Mouse (Mus musculus) spleen, adult 2 months (tissue): Measurements from ENCODE around the gene Cmya5. TPM values are rescaled to one million over a fixed set of nuclear protein-coding genes. Genes with fewer than 3 reads are reported as not detected.

Source experiments
- DNase-seq, 2 experiments: peaks; one replicate each; pipeline versions ENCODE4 v3.0.0 to v3.0.0-alpha.2; 2012 to 2021; ENCODE audit warnings: low spot score in 2 of 2, low read depth in 1 of 2
- H3K27ac ChIP-seq: fragments of 200-500 bp; 2 replicates; pipeline ENCODE4 v1.5.1; 2012; ENCODE audit warnings: low read length, inconsistent platforms; ENCODE audit not compliant: insufficient read depth
- H3K27me3 ChIP-seq: fragments of 200-500 bp; 2 replicates; pipeline ENCODE4 v1.6.1; 2012; ENCODE audit warnings: mild to moderate bottlenecking, moderate library complexity, low read length, inconsistent platforms; ENCODE audit not compliant: control insufficient read depth, insufficient read depth
- H3K36me3 ChIP-seq: fragments of 200-500 bp; 2 replicates; pipeline ENCODE4 v1.6.1; 2012; ENCODE audit warnings: mild to moderate bottlenecking, low read length, inconsistent platforms; ENCODE audit not compliant: control insufficient read depth, insufficient read depth
- H3K4me1 ChIP-seq: fragments of 200-500 bp; 2 replicates; pipeline ENCODE4 v1.6.1; 2011; ENCODE audit warnings: inconsistent platforms; ENCODE audit not compliant: control insufficient read depth, insufficient read depth, insufficient read length
- H3K4me3 ChIP-seq: fragments of 200-500 bp; 2 replicates; pipeline ENCODE4 v1.5.1; 2011; ENCODE audit warnings: mild to moderate bottlenecking, inconsistent platforms; ENCODE audit not compliant: insufficient read depth, insufficient read length; ENCODE audit errors: extremely low read depth
- CTCF ChIP-seq: fragments of 200-500 bp; IDR thresholded peaks from 2 replicates; pipeline ENCODE4 v1.5.1; 2011; ENCODE audit warnings: mild to moderate bottlenecking, inconsistent platforms; ENCODE audit not compliant: insufficient read depth, insufficient read length, insufficient replicate concordance; ENCODE audit errors: extremely low read depth
- POLR2A ChIP-seq: fragments of 200-500 bp; IDR thresholded peaks from 2 replicates; pipeline ENCODE4 v1.6.1; 2011; ENCODE audit warnings: low read depth, low read length, inconsistent platforms
- WGBS: fragments of 180-500 bp; shearing (Covaris S2); methylation state at CpG from one replicate; pipeline ENCODE4 v1.1.7; 2018; 5-methylcytosine and 5-hydroxymethylcytosine counted together
- polyA plus RNA-seq: library from polyadenylated mRNA; depleted of rRNA; stranded (reverse); fragments of >200 nt; gene quantifications from 2 replicates; pipeline ENCODE4 v1.2.3, GENCODE M21; 2012

Cmya5 gene
- polyA plus RNA-seq, 1 experiment, result 0.13 TPM

DNA sequence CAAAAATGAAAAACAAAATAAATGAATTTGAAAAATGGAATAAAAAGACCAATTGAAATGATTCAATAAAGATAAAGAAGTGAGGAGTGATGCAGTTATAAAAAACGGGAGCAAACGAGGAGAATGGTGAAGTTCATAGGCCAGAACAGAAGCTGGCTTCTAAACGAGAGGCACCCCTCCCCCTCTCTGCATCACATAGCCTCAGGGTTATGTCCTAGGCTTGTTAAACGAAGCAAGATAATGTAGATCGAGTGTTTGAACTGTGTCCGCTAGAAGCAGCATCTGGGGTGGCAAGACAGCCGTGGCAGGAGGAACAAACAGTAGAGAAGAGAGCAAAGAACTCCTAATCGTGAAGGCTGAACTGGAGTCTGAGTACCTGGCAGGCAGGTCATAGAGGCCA is 74.1 kb downstream of the Cmya5 start:
- Histone ChIP-seq H3K27ac (no peak overlapping the region), H3K4me1 (no peaks in the 10 kb centered on the region; the same call in 1 of the 2 replicates), H3K36me3 (no peaks in the 10 kb centered on the region), H3K4me3 (no peak overlapping the region), H3K27me3 (no peaks in the 10 kb centered on the region)
- no peak for DNase-seq
- no peak for TF ChIP-seq CTCF
- TF ChIP-seq POLR2A, result no peak
- WGBS, result 81% methylated on average over 8 of the region's 8 CpGs

DNA sequence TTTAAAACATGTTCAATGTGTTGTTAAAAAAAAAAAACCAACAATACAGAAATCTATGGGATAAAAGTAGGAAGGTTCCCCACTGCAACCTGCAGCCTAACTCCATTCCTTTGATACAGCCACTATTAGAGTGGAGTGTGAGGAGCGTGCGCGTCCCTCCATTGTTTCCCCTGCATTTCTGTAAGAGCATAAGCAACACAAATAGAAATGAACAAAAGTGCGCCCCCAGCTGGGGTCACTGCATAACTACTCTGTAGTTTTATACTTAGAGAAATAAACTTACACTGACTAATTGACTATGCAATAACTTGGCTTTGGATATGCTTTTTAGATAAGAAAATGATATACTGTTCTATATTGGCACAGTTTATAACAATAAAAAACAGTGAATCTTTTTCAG is 75.0 kb downstream of the Cmya5 start:
- Histone ChIP-seq H3K36me3 (no peaks in the 10 kb centered on the region), H3K27ac (no peak overlapping the region), H3K27me3 (no peaks in the 10 kb centered on the region), H3K4me1 (no peaks in the 10 kb centered on the region; the same call in 1 of the 2 replicates), H3K4me3 (no peak overlapping the region)
- WGBS, result 78% methylated on average over 4 of the region's 4 CpGs
- no peak for DNase-seq
- TF ChIP-seq POLR2A (no peak), CTCF (no peak)

GRCm38 (mm10) chr13:93068353-93068752 is 76.2 kb downstream of the Cmya5 start:
- Histone ChIP-seq H3K27ac (no peak overlapping the region), H3K27me3 (no peaks in the 10 kb centered on the region), H3K4me1 (no peaks in the 10 kb centered on the region; the same call in 1 of the 2 replicates), H3K4me3 (no peak overlapping the region), H3K36me3 (no peaks in the 10 kb centered on the region)
- DNase-seq, result no peak
- TF ChIP-seq CTCF, result no peak
- TF ChIP-seq POLR2A, result no peak
- WGBS, result 93% methylated on average over 6 of the region's 6 CpGs

DNA sequence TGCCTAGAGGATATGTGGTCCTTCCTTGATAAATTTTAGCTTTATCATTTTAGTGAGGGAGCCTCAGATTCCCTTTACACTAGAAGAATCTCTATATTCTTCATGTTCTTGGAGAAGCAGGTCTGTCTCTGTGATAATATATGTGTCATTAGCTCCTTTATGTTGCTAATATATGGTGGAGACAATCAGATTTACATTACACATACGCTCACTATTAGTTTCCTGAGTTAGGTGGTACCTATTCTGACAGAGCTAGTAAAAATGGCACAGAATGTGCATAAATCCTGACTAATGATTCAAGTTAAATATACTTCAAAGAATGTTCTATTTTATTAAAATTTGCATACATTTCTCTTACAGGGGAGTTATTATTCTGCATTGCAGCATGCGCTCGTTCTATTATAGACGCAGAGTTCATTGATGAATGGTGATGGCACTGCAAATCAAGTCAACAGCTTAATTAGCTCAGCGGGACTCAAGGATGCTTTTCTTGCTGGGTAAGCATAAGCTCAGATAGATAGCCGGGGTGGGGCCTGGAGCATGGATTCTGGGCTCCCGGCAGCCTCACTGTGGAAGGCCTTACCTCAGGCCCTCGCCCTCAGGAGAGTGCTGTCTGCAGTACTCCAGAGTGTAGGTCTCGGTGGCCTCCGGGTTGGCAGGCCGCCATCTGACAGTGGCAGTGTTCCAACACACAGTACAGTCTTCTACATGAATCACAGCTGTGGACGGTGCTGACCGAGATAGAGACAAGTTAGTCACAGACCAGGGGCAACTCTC is 81.5 kb downstream of the Cmya5 start:
- Histone ChIP-seq H3K27ac (no peak overlapping the region), H3K4me3 (no peak overlapping the region), H3K36me3 (no peaks in the 10 kb centered on the region), H3K27me3 (no peaks in the 10 kb centered on the region), H3K4me1 (no peaks in the 10 kb centered on the region)
- WGBS, result 77% methylated on average over 13 of the region's 13 CpGs
- no peak for TF ChIP-seq POLR2A
- TF ChIP-seq CTCF, result no peak
- DNase-seq, result no peak

DNA sequence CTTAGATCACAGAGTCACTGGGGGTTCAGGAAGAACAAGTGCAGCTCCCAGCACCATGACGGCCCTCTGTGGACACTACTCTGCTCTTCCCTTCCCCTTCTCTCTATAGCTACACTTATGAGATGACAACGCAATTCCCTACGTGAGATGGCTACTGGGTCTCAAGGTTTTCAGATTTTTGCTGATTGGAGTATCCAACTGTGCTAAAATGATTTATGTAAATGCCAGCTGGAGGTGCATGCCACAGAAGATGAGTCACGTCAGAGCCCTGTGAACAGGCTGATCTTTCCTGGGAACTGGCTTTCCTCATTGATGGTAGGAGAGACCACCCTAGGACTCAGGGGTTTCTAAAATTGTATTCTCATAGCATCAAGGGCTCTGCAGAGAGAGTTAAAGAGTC is 83.2 kb downstream of the Cmya5 start:
- Histone ChIP-seq H3K4me3 (no peak overlapping the region), H3K27ac (no peak overlapping the region), H3K4me1 (no peaks in the 10 kb centered on the region), H3K36me3 (no peaks in the 10 kb centered on the region), H3K27me3 (no peaks in the 10 kb centered on the region)
- TF ChIP-seq CTCF (no peak), POLR2A (no peak)
- WGBS, result 84% methylated on average over 4 of the region's 4 CpGs
- no peak for DNase-seq

DNA sequence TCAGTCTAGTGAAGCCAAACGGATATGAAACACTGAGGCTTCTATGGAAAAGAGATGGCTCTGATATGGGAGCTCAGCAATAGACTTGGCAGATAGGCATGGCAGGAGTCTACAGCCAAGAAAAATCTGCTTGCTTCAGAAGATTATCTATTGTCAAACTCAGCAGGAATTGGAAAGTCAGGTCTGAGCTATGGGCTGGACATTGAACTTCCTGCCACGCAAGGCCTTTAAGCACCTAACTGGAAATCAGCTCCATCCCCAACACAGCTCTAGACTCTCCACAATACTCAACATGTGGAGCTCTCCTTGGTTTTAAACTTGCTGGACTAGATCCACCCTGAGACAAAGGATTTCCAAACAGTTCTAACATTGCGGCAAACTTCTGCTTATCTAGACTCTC is 84.1 kb downstream of the Cmya5 start:
- H3K4me1 ChIP-seq, result no peaks in the 10 kb centered on the region
- no peak for DNase-seq
- no peak for TF ChIP-seq POLR2A
- TF ChIP-seq CTCF, result no peak
- no peaks in the 10 kb centered on the region for H3K27me3 ChIP-seq
- WGBS, result 91% methylated on average over 3 of the region's 3 CpGs
- H3K4me3 ChIP-seq, result no peak overlapping the region
- H3K27ac ChIP-seq, result no peak overlapping the region
- no peaks in the 10 kb centered on the region for H3K36me3 ChIP-seq

DNA sequence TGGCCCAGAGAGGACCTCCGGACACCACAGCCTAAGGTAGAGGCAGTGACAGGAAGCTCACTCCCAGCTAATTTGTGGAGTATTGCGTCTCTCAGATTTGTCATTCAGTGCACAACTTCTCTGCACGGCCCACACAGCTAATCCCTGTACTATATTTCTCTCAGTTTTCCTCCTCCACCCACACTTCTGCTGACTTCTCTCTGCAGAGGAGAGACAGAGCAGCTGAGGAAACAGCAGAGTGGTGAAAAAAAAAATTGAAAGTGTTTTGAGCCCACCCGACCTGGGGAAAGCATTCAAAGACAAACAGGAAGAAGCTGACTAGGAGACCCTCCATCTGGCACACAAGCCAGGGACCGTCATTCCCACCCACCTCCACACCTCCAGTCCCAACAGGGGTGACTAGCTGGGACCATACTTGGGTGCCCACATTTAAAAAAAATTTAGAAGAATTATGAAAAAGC is 85.9 kb downstream of the Cmya5 start:
- TF ChIP-seq CTCF (no peak), POLR2A (no peak)
- Histone ChIP-seq H3K36me3 (no peaks in the 10 kb centered on the region), H3K27ac (no peak overlapping the region), H3K4me1 (no peaks in the 10 kb centered on the region), H3K4me3 (no peak overlapping the region), H3K27me3 (no peaks in the 10 kb centered on the region)
- DNase-seq, result no peak
- 80% methylated on average over 5 of the region's 5 CpGs for WGBS
